Mouse (Mus musculus): ENCODE data around the gene Ftsj3. TPM values are rescaled to one million over a fixed set of nuclear protein-coding genes. Genes with fewer than 3 reads are reported as not detected.
"Not testable (repeated sequence)": the region's sequence is repeated elsewhere in the genome, so short reads cannot be mapped to it uniquely, and the experiment has no call there.

The Ftsj3 gene
- polyA plus RNA-seq, 1 experiment from 2014 or later, result 50.8 TPM

- whole genome bisulfite sequencing, result 84% methylated on average over 9 of the region's 9 CpGs
- no peak overlapping the region for H3K9ac ChIP-seq (ENCODE audit: low read depth, low read length)
- peaks cover 43% of the 10 kb centered on the region for H3K36me3 ChIP-seq (ENCODE audit: control insufficient read depth, insufficient read depth, low read length)
- no peak for ATAC-seq
- H3K27me3 ChIP-seq (replicated peaks; ENCODE audit: control insufficient read depth, insufficient read depth, low read length), result no peaks in the 10 kb centered on the region
- no peak overlapping the region for H3K4me2 ChIP-seq (ENCODE audit: low read depth, low read length)
- H3K9me3 ChIP-seq (ENCODE audit: control insufficient read depth, low read length), result no peaks in the 10 kb centered on the region
- peaks cover 15% of the 10 kb centered on the region for H3K4me1 ChIP-seq (ENCODE audit: control insufficient read depth, insufficient read depth, low read length)
- H3K4me3 ChIP-seq (ENCODE audit: low read length), result no peak overlapping the region
- H3K27ac ChIP-seq (ENCODE audit: low read length), result no peak overlapping the region
Observed at GRCm38 (mm10) chr11:106263963-106264362, 8.1 kb upstream of the Ftsj3 start.

GRCm38 (mm10) chr11:106260826-106261450, 5.1 kb upstream of the Ftsj3 start:
- Histone ChIP-seq H3K4me2 (ENCODE audit: low read depth, low read length) (no peak overlapping the region), H3K27me3 (replicated peaks; ENCODE audit: control insufficient read depth, insufficient read depth, low read length) (no peaks in the 10 kb centered on the region), H3K36me3 (ENCODE audit: control insufficient read depth, insufficient read depth, low read length) (peaks cover 35% of the 10 kb centered on the region), H3K27ac (ENCODE audit: low read length) (no peak overlapping the region), H3K9me3 (ENCODE audit: control insufficient read depth, low read length) (no peaks in the 10 kb centered on the region), H3K4me3 (ENCODE audit: low read length) (no peak overlapping the region), H3K9ac (ENCODE audit: low read depth, low read length) (no peak overlapping the region), H3K4me1 (ENCODE audit: control insufficient read depth, insufficient read depth, low read length) (peaks cover 5% of the 10 kb centered on the region; the same call in 1 of the 2 replicates)
- 82% methylated on average over 14 of the region's 14 CpGs for whole genome bisulfite sequencing
- ATAC-seq, result no peak

- 63% methylated on average over 5 of the region's 5 CpGs for WGBS
- Histone ChIP-seq H3K9me3 (ENCODE audit: control insufficient read depth, low read length) (no peaks in the 10 kb centered on the region), H3K4me2 (ENCODE audit: low read depth, low read length) (peak overlapping the region; percentile 94), H3K9ac (ENCODE audit: low read depth, low read length) (peak overlapping the region; percentile 84), H3K27ac (ENCODE audit: low read length) (no peak overlapping the region), H3K4me1 (ENCODE audit: control insufficient read depth, insufficient read depth, low read length) (peaks cover 12% of the 10 kb centered on the region), H3K4me3 (ENCODE audit: low read length) (peak overlapping the region; percentile 66), H3K36me3 (ENCODE audit: control insufficient read depth, insufficient read depth, low read length) (peaks cover 3% of the 10 kb centered on the region; the same call in 1 of the 2 replicates), H3K27me3 (replicated peaks; ENCODE audit: control insufficient read depth, insufficient read depth, low read length) (no peaks in the 10 kb centered on the region)
- ATAC-seq, result no peak
Observed at GRCm38 (mm10) chr11:106256775-106257174, 896 bp upstream of the Ftsj3 start.

- no peaks in the 10 kb centered on the region for H3K27me3 ChIP-seq (replicated peaks; ENCODE audit: control insufficient read depth, insufficient read depth, low read length)
- peak overlapping the region; percentile 94 for H3K4me2 ChIP-seq (ENCODE audit: low read depth, low read length)
- H3K4me1 ChIP-seq (ENCODE audit: control insufficient read depth, insufficient read depth, low read length), result peaks cover 12% of the 10 kb centered on the region
- peak overlapping the region; percentile 84 for H3K9ac ChIP-seq (ENCODE audit: low read depth, low read length)
- peak overlapping the region; percentile 66 for H3K4me3 ChIP-seq (ENCODE audit: low read length)
- ATAC-seq, result no peak
- peak overlapping the region; percentile 52; the same call in 1 of the 2 replicates for H3K27ac ChIP-seq (ENCODE audit: low read length)
- H3K36me3 ChIP-seq (ENCODE audit: control insufficient read depth, insufficient read depth, low read length), result peaks cover 10% of the 10 kb centered on the region; the same call in 1 of the 2 replicates
- WGBS, result 2% methylated on average over 22 of the region's 22 CpGs
- no peaks in the 10 kb centered on the region for H3K9me3 ChIP-seq (ENCODE audit: control insufficient read depth, low read length)
Observed at GRCm38 (mm10) chr11:106255174-106255573, 705 bp downstream of the Ftsj3 start.

- H3K9ac ChIP-seq (ENCODE audit: low read depth, low read length), result peak overlapping the region; percentile 84
- H3K4me1 ChIP-seq (ENCODE audit: control insufficient read depth, insufficient read depth, low read length), result peaks cover 12% of the 10 kb centered on the region
- no peak for ATAC-seq
- H3K4me3 ChIP-seq (ENCODE audit: low read length), result peak overlapping the region; percentile 66
- H3K27me3 ChIP-seq (replicated peaks; ENCODE audit: control insufficient read depth, insufficient read depth, low read length), result no peaks in the 10 kb centered on the region
- no peak overlapping the region for H3K27ac ChIP-seq (ENCODE audit: low read length)
- H3K4me2 ChIP-seq (ENCODE audit: low read depth, low read length), result peak overlapping the region; percentile 94
- 22% methylated on average over 2 of the region's 2 CpGs for WGBS
- no peaks in the 10 kb centered on the region for H3K9me3 ChIP-seq (ENCODE audit: control insufficient read depth, low read length)
- peaks cover 15% of the 10 kb centered on the region; the same call in 1 of the 2 replicates for H3K36me3 ChIP-seq (ENCODE audit: control insufficient read depth, insufficient read depth, low read length)
Observed at GRCm38 (mm10) chr11:106254767-106255166, 1.1 kb downstream of the Ftsj3 start.

GRCm38 (mm10) chr11:106249326-106249725, 6.6 kb downstream of the Ftsj3 start:
- no peak overlapping the region for H3K27ac ChIP-seq (ENCODE audit: low read length)
- H3K36me3 ChIP-seq (ENCODE audit: control insufficient read depth, insufficient read depth, low read length), result peaks cover 36% of the 10 kb centered on the region
- H3K4me2 ChIP-seq (ENCODE audit: low read depth, low read length), result no peak overlapping the region
- H3K4me3 ChIP-seq (ENCODE audit: low read length), result no peak overlapping the region
- no peak overlapping the region for H3K9ac ChIP-seq (ENCODE audit: low read depth, low read length)
- WGBS, result 79% methylated on average over 7 of the region's 7 CpGs
- H3K27me3 ChIP-seq (replicated peaks; ENCODE audit: control insufficient read depth, insufficient read depth, low read length), result no peaks in the 10 kb centered on the region
- peaks cover 5% of the 10 kb centered on the region; the same call in 1 of the 2 replicates for H3K9me3 ChIP-seq (ENCODE audit: control insufficient read depth, low read length)
- H3K4me1 ChIP-seq (ENCODE audit: control insufficient read depth, insufficient read depth, low read length), result no peaks in the 10 kb centered on the region; the same call in 1 of the 2 replicates
- ATAC-seq, result no peak

GRCm38 (mm10) chr11:106246834-106247233, 9.0 kb downstream of the Ftsj3 start:
- H3K4me1 ChIP-seq (ENCODE audit: control insufficient read depth, insufficient read depth, low read length), result no peaks in the 10 kb centered on the region
- H3K4me3 ChIP-seq (ENCODE audit: low read length), result no peak overlapping the region
- no peaks in the 10 kb centered on the region for H3K27me3 ChIP-seq (replicated peaks; ENCODE audit: control insufficient read depth, insufficient read depth, low read length)
- ATAC-seq, result no peak
- peaks cover 5% of the 10 kb centered on the region; the same call in 1 of the 2 replicates for H3K9me3 ChIP-seq (ENCODE audit: control insufficient read depth, low read length)
- no peak overlapping the region for H3K9ac ChIP-seq (ENCODE audit: low read depth, low read length)
- 94% methylated on average over 1 of the region's 1 CpGs for WGBS
- peaks cover 40% of the 10 kb centered on the region for H3K36me3 ChIP-seq (ENCODE audit: control insufficient read depth, insufficient read depth, low read length)
- H3K4me2 ChIP-seq (ENCODE audit: low read depth, low read length), result no peak overlapping the region
- H3K27ac ChIP-seq (ENCODE audit: low read length), result no peak overlapping the region

GRCm38 (mm10) chr11:106233978-106234377, 21.9 kb downstream of the Ftsj3 start:
- H3K9ac ChIP-seq (ENCODE audit: low read depth, low read length); H3K36me3 ChIP-seq (ENCODE audit: control insufficient read depth, insufficient read depth, low read length); H3K4me1 ChIP-seq (ENCODE audit: control insufficient read depth, insufficient read depth, low read length); H3K4me3 ChIP-seq (ENCODE audit: low read length); H3K27me3 ChIP-seq (replicated peaks; ENCODE audit: control insufficient read depth, insufficient read depth, low read length); ATAC-seq; H3K27ac ChIP-seq (ENCODE audit: low read length); H3K4me2 ChIP-seq (ENCODE audit: low read depth, low read length); H3K9me3 ChIP-seq (ENCODE audit: control insufficient read depth, low read length): not testable (repeated sequence)
- WGBS, result 78% methylated on average over 8 of the region's 8 CpGs

- no peak overlapping the region for H3K27ac ChIP-seq (ENCODE audit: low read length)
- no peak for ATAC-seq
Observed at GRCm38 (mm10) chr11:106220603-106221002, 35.3 kb downstream of the Ftsj3 start.

More at GRCm38 (mm10) chr11:106220603-106221002, 35.3 kb downstream of the Ftsj3 start:
- Histone ChIP-seq H3K9me3 (ENCODE audit: control insufficient read depth, low read length) (no peaks in the 10 kb centered on the region), H3K4me1 (ENCODE audit: control insufficient read depth, insufficient read depth, low read length) (peaks cover 10% of the 10 kb centered on the region; the same call in 1 of the 2 replicates), H3K9ac (ENCODE audit: low read depth, low read length) (no peak overlapping the region), H3K36me3 (ENCODE audit: control insufficient read depth, insufficient read depth, low read length) (peaks cover 7% of the 10 kb centered on the region; the same call in 1 of the 2 replicates), H3K4me3 (ENCODE audit: low read length) (no peak overlapping the region), H3K27me3 (replicated peaks; ENCODE audit: control insufficient read depth, insufficient read depth, low read length) (no peaks in the 10 kb centered on the region), H3K4me2 (ENCODE audit: low read depth, low read length) (no peak overlapping the region)
- 78% methylated on average over 3 of the region's 3 CpGs for WGBS
